Comparison of ENCODE assay signal across 9 mouse cellular contexts in the genomic region with DNA sequence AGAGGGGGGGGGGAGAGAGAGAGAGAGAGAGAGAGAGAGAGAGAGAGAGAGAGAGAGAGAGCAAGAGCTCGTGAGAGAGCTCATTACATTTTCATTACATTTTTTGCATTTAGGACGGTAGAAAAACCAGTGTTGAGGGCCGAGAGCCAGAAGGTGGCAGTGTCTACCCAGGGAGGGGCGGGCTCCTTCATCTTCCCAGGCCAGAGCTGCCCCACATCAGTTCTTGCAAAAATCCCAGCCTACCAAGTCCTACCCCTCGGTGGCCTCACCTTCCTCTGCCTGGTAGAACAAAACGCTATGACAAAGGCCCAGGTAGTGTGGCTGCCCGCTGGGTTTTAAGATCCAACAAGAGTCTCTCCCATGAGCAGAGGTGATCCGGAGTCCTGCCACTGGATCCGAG. TPM values are rescaled to one million over a fixed set of nuclear protein-coding genes. Genes with fewer than 3 reads are reported as not detected.
DNase-seq lines count a peak whose midpoint lies in the region; ATAC-seq lines count a peak whose summit lies in the region.
"Had no signal": no experiment of that assay in that cellular context is flagged by ENCODE, and none has a peak within 500 bp of the region (broad histone marks: within the 10 kb centered on the region; RNA-seq: fewer than 3 reads in every experiment).

No protein-coding gene starts in this region.

- 17% methylated on average over 9 of the region's 9 CpGs for WGBS in hindbrain, embryonic 15.5 days
- 12% methylated on average over 9 of the region's 9 CpGs for WGBS in midbrain, embryonic 10.5 days

- H3K36me3 ChIP-seq in hindbrain, embryonic 15.5 days, result no peaks in the 10 kb centered on the region
- no peaks in the 10 kb centered on the region for H3K36me3 ChIP-seq in midbrain, embryonic 10.5 days

- no peak overlapping the region for H3K4me2 ChIP-seq in hindbrain, embryonic 15.5 days

- H3K4me1 ChIP-seq in hindbrain, embryonic 15.5 days (replicated peaks), result peaks cover 13% of the 10 kb centered on the region
- peaks cover 24% of the 10 kb centered on the region for H3K4me1 ChIP-seq in midbrain, embryonic 10.5 days

- DNase-seq in R1 (ENCODE audit: low read depth, low spot score), result peak; percentile 70
- peak; percentile 57 for DNase-seq in cerebellum, adult 9-11 months
- peak; percentile 33 to 66 for DNase-seq in frontal cortex, postnatal 10 days (ENCODE audit: low spot score in 2 of 2)
- peak; percentile 63 to 78 for DNase-seq in left cerebral cortex, postnatal 10 days (ENCODE audit: extremely low spot score in 1 of 2, low spot score in 2 of 2)
- peak; percentile 78 for DNase-seq in midbrain, embryonic 10.5 days (ENCODE audit: low spot score)
- peak; percentile 28 to 48 for DNase-seq in right cerebral cortex, postnatal 36 days (ENCODE audit: low spot score in 2 of 2)

- H3K27ac ChIP-seq in hindbrain, embryonic 15.5 days (replicated peaks), result no peak overlapping the region
- peak overlapping the region; percentile 39; the same call in 1 of the 2 replicates for H3K27ac ChIP-seq in midbrain, embryonic 10.5 days (replicated peaks)
- H3K27ac ChIP-seq: macrophage had no signal

- no peak overlapping the region for H3K9ac ChIP-seq in hindbrain, embryonic 15.5 days

- H3K9me3 ChIP-seq in hindbrain, embryonic 15.5 days, result no peaks in the 10 kb centered on the region
- H3K9me3 ChIP-seq in midbrain, embryonic 10.5 days (replicated peaks), result peaks cover 14% of the 10 kb centered on the region

- peak; percentile 81 for ATAC-seq in hindbrain, embryonic 15.5 days (ENCODE audit: low FRiP score, low read depth)
- no peak for ATAC-seq in activated CD4-positive, CD25-positive, alpha-beta regulatory T cell, adult 4 months

- H3K27me3 ChIP-seq in hindbrain, embryonic 15.5 days, result no peaks in the 10 kb centered on the region
- H3K27me3 ChIP-seq in midbrain, embryonic 10.5 days (ENCODE audit: low read depth, poor library complexity, severe bottlenecking), result no peaks in the 10 kb centered on the region

- intact Hi-C loops in left cerebral cortex, postnatal 10 days (cut with DNase I), result loop anchor here (5.0 kb wide), 2 partner anchors 76 to 176 kb away; no protein-coding TSS in a partner anchor

- no peak overlapping the region for H3K4me3 ChIP-seq in hindbrain, embryonic 15.5 days
- H3K4me3 ChIP-seq in midbrain, embryonic 10.5 days, result no peak overlapping the region

RNA-seq across cellular contexts. Expression of a gene that starts 25.6 kb away (rescaled TPM):
- polyA plus RNA-seq in hindbrain, embryonic 15.5 days (2015; fragmentation: Nextera tagmentation; extraction: Ambion mirVana), result 215 and 225 TPM in 2 replicates
- 10 to 100 TPM; 44.8 to 45.6 TPM for total RNA-seq in left cerebral cortex, postnatal 10 days (2021)
- 428 and 429 TPM in 2 replicates for polyA plus RNA-seq in midbrain, embryonic 10.5 days (2016; fragmentation: Nextera tagmentation; extraction: Ambion mirVana)
- 10 to 100 TPM; 24.8 to 31.7 TPM for polyA plus RNA-seq in activated CD4-positive, CD25-positive, alpha-beta regulatory T cell, adult 4 months (2017; shearing (Covaris generic))

RNA-seq across cellular contexts. Expression of a gene that starts 45.8 kb away (rescaled TPM):
- 22.7 and 25.7 TPM in 2 replicates for polyA plus RNA-seq in hindbrain, embryonic 15.5 days (2015; fragmentation: Nextera tagmentation; extraction: Ambion mirVana)
- total RNA-seq in left cerebral cortex, postnatal 10 days (2021), result 10 to 100 TPM; 23.5 to 23.7 TPM
- polyA plus RNA-seq in midbrain, embryonic 10.5 days (2016; fragmentation: Nextera tagmentation; extraction: Ambion mirVana), result 12.6 and 16.5 TPM in 2 replicates
- 10 to 100 TPM; 16.5 to 26.1 TPM for polyA plus RNA-seq in activated CD4-positive, CD25-positive, alpha-beta regulatory T cell, adult 4 months (2017; shearing (Covaris generic))
